Mouse (Mus musculus): ENCODE data around the gene Tmem143.

Gene Tmem143

GRCm38 (mm10) chr7:45915011-45915410, 18.3 kb downstream of the Tmem143 start:
- TF ChIP-seq GATA4 (IDR thresholded peaks at IDR 0.05; ENCODE audit: insufficient replicate concordance, low read length), result no peak

- TF ChIP-seq GATA4 (IDR thresholded peaks at IDR 0.05; ENCODE audit: insufficient replicate concordance, low read length), result no peak
Measured at GRCm38 (mm10) chr7:45916056-45917003, 19.6 kb downstream of the Tmem143 start.

GRCm38 (mm10) chr7:45917004-45917704, 20.4 kb downstream of the Tmem143 start:
- TF ChIP-seq GATA4 (IDR thresholded peaks at IDR 0.05; ENCODE audit: insufficient replicate concordance, low read length), result no peak

- TF ChIP-seq GATA4 (IDR thresholded peaks at IDR 0.05; ENCODE audit: insufficient replicate concordance, low read length), result no peak
Measured at GRCm38 (mm10) chr7:45917926-45918325, 21.2 kb downstream of the Tmem143 start.

GRCm38 (mm10) chr7:45919083-45919671, 22.4 kb downstream of the Tmem143 start:
- no peak for TF ChIP-seq GATA4 (IDR thresholded peaks at IDR 0.05; ENCODE audit: insufficient replicate concordance, low read length)

GRCm38 (mm10) chr7:45919761-45920160, 23.0 kb downstream of the Tmem143 start:
- TF ChIP-seq GATA4 (IDR thresholded peaks at IDR 0.05; ENCODE audit: insufficient replicate concordance, low read length), result no peak

GRCm38 (mm10) chr7:45920583-45921241, 24.0 kb downstream of the Tmem143 start:
- no peak for TF ChIP-seq GATA4 (IDR thresholded peaks at IDR 0.05; ENCODE audit: insufficient replicate concordance, low read length)

- TF ChIP-seq GATA4 (IDR thresholded peaks at IDR 0.05; ENCODE audit: insufficient replicate concordance, low read length), result no peak
Measured at GRCm38 (mm10) chr7:45921242-45921621, 24.5 kb downstream of the Tmem143 start, which contains the start of gene Emp3. Gene Emp3 (minus strand): TSS chr7:45921404.

- no peak for TF ChIP-seq GATA4 (IDR thresholded peaks at IDR 0.05; ENCODE audit: insufficient replicate concordance, low read length)
Measured at GRCm38 (mm10) chr7:45921950-45922600, 25.3 kb downstream of the Tmem143 start.

- no peak; the same call in 1 of the 2 replicates for TF ChIP-seq GATA4 (IDR thresholded peaks at IDR 0.05; ENCODE audit: insufficient replicate concordance, low read length)
Measured at GRCm38 (mm10) chr7:45922928-45923761, 26.4 kb downstream of the Tmem143 start.

- no peak for TF ChIP-seq GATA4 (IDR thresholded peaks at IDR 0.05; ENCODE audit: insufficient replicate concordance, low read length)
Measured at GRCm38 (mm10) chr7:45923762-45924428, 27.2 kb downstream of the Tmem143 start, which contains the start of gene Ccdc114. Gene Ccdc114 (plus strand): TSS chr7:45924072.

- no peak for TF ChIP-seq GATA4 (IDR thresholded peaks at IDR 0.05; ENCODE audit: insufficient replicate concordance, low read length)
Measured at GRCm38 (mm10) chr7:45924429-45924816, 27.7 kb downstream of the Tmem143 start.

GRCm38 (mm10) chr7:45928626-45929295, 32.0 kb downstream of the Tmem143 start:
- no peak for TF ChIP-seq GATA4 (IDR thresholded peaks at IDR 0.05; ENCODE audit: insufficient replicate concordance, low read length)

Data from liver, adult (tissue).